Mouse (Mus musculus) lung, postnatal 10 days (tissue): Measurements from ENCODE around the gene Olfr1449.
"Not testable (repeated sequence)": the region's sequence is repeated elsewhere in the genome, so short reads cannot be mapped to it uniquely, and the experiment has no call there.

Source experiments
- DNase-seq: peaks from one replicate; pipeline ENCODE4 v3.0.0; 2021

The Olfr1449 gene

GRCm38 (mm10) chr19:12930540-12930939 is at the start of gene Olfr1449:
Gene Olfr1449 (plus strand): TSS chr19:12930840.
- no peak for DNase-seq

GRCm38 (mm10) chr19:12883555-12883954 is 47.1 kb upstream of the Olfr1449 start, which contains the start of gene Olfr1445:
Gene Olfr1445 (plus strand): TSS chr19:12883855.
- no peak for DNase-seq

GRCm38 (mm10) chr19:12893424-12893823 is 37.2 kb upstream of the Olfr1449 start, which contains the start of gene Olfr1446:
Gene Olfr1446 (minus strand): TSS chr19:12893524.
- no peak for DNase-seq

- no peak for DNase-seq
Measured at GRCm38 (mm10) chr19:12903643-12904042, 27.0 kb upstream of the Olfr1449 start, which contains the start of gene Olfr1447. Gene Olfr1447 (minus strand): TSS chr19:12903743.

GRCm38 (mm10) chr19:12924319-12924718 is 6.3 kb upstream of the Olfr1449 start, which contains the start of gene Olfr1448:
Gene Olfr1448 (minus strand): TSS chr19:12924419.
- no peak for DNase-seq

- no peak for DNase-seq
Measured at GRCm38 (mm10) chr19:12949958-12950357, 19.3 kb downstream of the Olfr1449 start, which contains the start of gene Olfr1450. Gene Olfr1450 (plus strand): TSS chr19:12950258.

- not testable (repeated sequence) for DNase-seq
Measured at GRCm38 (mm10) chr19:12970082-12970481, 39.4 kb downstream of the Olfr1449 start.
